Mouse (Mus musculus) heart, postnatal 0 days (tissue): ENCODE results near the gene Adamts16.

Experiments
- CTCF ChIP-seq: IDR thresholded peaks from 2 replicates; pipeline ENCODE4 v1.5.1; 2016; ENCODE audit warnings: antibody characterized with exemption, control low read depth, low read depth
- EP300 ChIP-seq: IDR thresholded peaks from 2 replicates; pipeline ENCODE4 v1.6.1; 2016; ENCODE audit warnings: antibody characterized with exemption, low read depth

DNA sequence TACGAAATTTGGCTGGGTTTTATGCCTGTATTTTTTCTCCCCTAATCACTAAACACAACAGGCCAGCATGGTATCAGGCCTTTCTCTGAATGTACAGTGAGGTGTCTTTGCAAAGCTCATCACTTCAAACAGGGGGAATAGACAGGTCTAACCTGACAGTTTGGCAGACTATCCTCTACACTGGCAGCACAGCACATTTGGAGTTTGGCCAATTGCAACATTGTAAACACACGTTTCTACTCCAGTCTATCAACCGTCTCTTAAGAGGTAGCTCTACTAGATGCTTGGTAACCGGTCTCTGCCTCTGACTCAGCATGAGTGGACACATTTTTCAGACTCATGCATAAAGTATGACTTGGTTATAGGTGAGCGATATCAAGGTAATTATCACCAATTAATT, 4.0 kb downstream of the Adamts16 start:
- TF ChIP-seq EP300 (no peak), CTCF (no peak)
